Mouse (Mus musculus): ENCODE measurements at regions not wholly inside any gene's neighbourhood (a gene's known extent, or its start where the extent isn't known, plus 50 kb on each side); places are given as distances from the start of the nearest gene placed in this dataset.
"Not testable (repeated sequence)": the region's sequence is repeated elsewhere in the genome, so short reads cannot be mapped to it uniquely, and the experiment has no call there.

DNA sequence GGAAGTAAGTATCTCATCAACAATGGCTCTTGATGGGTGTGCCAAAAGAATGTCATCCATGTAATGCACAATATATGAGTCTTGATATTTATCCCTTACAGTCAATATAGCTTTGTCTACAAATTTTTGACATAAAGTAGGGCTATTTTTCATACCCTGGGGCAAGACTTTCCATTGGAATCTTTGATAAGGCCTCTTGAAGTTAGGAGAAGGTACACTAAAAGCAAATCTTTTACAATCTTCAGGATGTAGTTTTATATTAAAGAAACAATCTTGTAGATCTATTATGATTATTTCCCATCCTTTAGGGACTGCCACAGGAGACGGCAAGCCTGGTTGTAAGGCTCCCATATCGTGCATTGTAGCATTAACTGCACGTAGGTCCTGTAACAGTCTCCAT lies 1038.8 kb upstream of the Sel1l start:
- in situ Hi-C loops (cut with MboI; ENCODE audit: low sequenced_read_pairs in 2 of 2, unreplicated experiment in 2 of 2): no loop called here
- Histone ChIP-seq H3K36me3 (ENCODE audit: control insufficient read depth, insufficient read depth, low read length, poor library complexity, severe bottlenecking) (no peaks in the 10 kb centered on the region), H3K4me1 (ENCODE audit: control insufficient read depth in 2 of 2, insufficient read depth in 2 of 2, low read length in 2 of 2, poor library complexity in 1 of 2) (no peaks in the 10 kb centered on the region), H3K27ac (ENCODE audit: insufficient read depth, low read depth, low read length, poor library complexity, severe bottlenecking) (no peak overlapping the region), H3K9me3 (ENCODE audit: control insufficient read depth, insufficient read depth, low read depth, low read length) (0 out of 2 replicates have a peak, but pooled peaks cover 1% of the 10 kb centered on the region), H3K4me3 (ENCODE audit: insufficient read depth in 1 of 2, low read depth in 1 of 2, low read length in 2 of 2, poor library complexity in 1 of 2, severe bottlenecking in 1 of 2) (no peak overlapping the region), H3K9ac (ENCODE audit: insufficient read depth, low read depth, low read length, poor library complexity, severe bottlenecking) (no peak overlapping the region)
- DNase-seq (ENCODE audit: low read depth, low spot score): no peak
- TF ChIP-seq CHD2 (IDR thresholded peaks at IDR 0.05; ENCODE audit: low read depth, low read length) (no peak), MAFK (IDR thresholded peaks at IDR 0.05; ENCODE audit: insufficient read depth, low read depth, low read length) (no peak), ZC3H11A (IDR thresholded peaks at IDR 0.05; ENCODE audit: borderline replicate concordance, low read depth, low read length) (no peak), ZNF384 (IDR thresholded peaks at IDR 0.05; ENCODE audit: low read depth, low read length) (no peak), HCFC1 (IDR thresholded peaks at IDR 0.05; ENCODE audit: borderline replicate concordance, insufficient read depth, low read length) (no peak)

DNA sequence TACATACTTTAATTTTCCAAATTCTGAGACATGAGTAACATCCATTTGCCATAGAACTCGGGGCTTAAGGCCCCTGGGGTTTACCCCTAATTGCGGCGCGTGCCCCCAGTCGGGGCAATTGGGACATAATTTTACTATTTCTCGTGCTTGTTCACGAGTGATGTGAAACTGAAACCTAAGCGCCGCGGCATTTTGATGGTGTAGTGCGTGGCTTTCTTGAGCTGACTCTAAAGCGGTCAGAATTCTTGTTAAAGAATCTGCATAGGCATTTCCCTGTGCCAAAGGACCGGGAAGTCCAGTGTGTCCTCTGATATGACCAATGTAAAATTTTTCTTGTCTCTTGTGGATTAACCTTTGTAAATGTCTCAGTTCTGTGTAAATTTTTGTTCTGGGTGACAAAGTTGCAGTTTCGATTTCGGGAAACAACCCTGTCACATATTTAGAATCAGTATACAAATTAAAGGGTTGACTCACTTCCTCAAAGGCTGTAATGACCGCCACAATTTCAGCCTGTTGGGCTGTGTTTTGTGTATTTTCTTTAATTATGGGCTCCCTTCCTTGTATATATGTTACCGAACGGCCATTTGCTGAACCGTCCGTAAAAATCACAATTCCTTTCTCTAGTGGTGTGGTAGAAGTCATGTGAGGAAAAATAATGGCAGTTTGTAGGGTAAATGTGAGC lies 1037.6 kb upstream of the Sel1l start:
- in situ Hi-C loops (cut with MboI; ENCODE audit: low sequenced_read_pairs in 2 of 2, unreplicated experiment in 2 of 2): not testable (repeated sequence)

DNA sequence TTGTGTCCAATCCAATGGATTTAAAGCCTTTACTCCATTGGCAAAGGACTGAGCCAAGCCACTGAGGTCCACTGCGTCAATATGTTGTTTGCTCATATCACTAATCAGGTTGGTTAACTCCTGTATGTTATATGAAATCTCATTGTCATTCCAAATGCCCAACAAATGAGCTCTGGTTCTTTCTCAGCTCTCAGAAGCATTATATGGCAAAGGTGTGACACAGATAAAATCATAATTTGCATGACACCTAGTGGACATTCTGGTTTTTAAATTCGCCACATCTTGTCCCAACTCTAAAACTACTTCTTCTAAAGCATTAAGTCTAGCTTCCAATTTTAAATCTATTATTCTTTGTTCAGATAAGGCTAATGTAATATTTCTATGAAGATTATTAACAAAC lies 1035.1 kb upstream of the Sel1l start:
- DNase-seq (ENCODE audit: low read depth, low spot score); H3K27ac ChIP-seq (ENCODE audit: insufficient read depth, low read depth, low read length, poor library complexity, severe bottlenecking); H3K36me3 ChIP-seq (ENCODE audit: control insufficient read depth, insufficient read depth, low read length, poor library complexity, severe bottlenecking); H3K4me1 ChIP-seq (ENCODE audit: control insufficient read depth in 2 of 2, insufficient read depth in 2 of 2, low read length in 2 of 2, poor library complexity in 1 of 2); H3K4me3 ChIP-seq (ENCODE audit: insufficient read depth in 1 of 2, low read depth in 1 of 2, low read length in 2 of 2, poor library complexity in 1 of 2, severe bottlenecking in 1 of 2); H3K9me3 ChIP-seq (ENCODE audit: control insufficient read depth, insufficient read depth, low read depth, low read length); in situ Hi-C loops (cut with MboI; ENCODE audit: low sequenced_read_pairs in 2 of 2, unreplicated experiment in 2 of 2); H3K9ac ChIP-seq (ENCODE audit: insufficient read depth, low read depth, low read length, poor library complexity, severe bottlenecking): not testable (repeated sequence)

More for the DNA sequence above, 1037.6 kb upstream of the Sel1l start:
- H3K4me3 ChIP-seq (ENCODE audit: insufficient read depth in 1 of 2, low read depth in 1 of 2, low read length in 2 of 2, poor library complexity in 1 of 2, severe bottlenecking in 1 of 2); H3K9ac ChIP-seq (ENCODE audit: insufficient read depth, low read depth, low read length, poor library complexity, severe bottlenecking); H3K27ac ChIP-seq (ENCODE audit: insufficient read depth, low read depth, low read length, poor library complexity, severe bottlenecking); H3K4me1 ChIP-seq (ENCODE audit: control insufficient read depth in 2 of 2, insufficient read depth in 2 of 2, low read length in 2 of 2, poor library complexity in 1 of 2); DNase-seq (ENCODE audit: low read depth, low spot score); H3K9me3 ChIP-seq (ENCODE audit: control insufficient read depth, insufficient read depth, low read depth, low read length); H3K36me3 ChIP-seq (ENCODE audit: control insufficient read depth, insufficient read depth, low read length, poor library complexity, severe bottlenecking): not testable (repeated sequence)

DNA sequence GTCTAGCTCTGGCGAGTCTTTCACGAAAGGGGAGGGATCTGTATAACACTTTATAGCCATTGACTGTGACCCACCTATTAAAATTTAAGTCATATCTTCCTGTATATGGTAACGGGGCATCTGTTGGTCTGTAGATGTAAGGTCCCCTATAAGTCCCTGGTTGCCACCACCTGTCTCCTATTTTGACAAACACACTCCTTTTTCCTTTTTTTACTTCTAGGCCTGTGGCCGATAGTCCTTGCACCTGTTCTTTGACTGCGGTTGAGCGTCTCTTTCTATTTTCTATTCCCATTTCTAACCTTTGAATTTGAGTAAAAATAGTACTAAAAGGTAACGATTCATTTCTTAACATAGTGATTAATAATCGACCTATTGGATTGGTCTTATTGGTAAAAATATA lies 1034.1 kb upstream of the Sel1l start:
- H3K4me3 ChIP-seq (ENCODE audit: insufficient read depth in 1 of 2, low read depth in 1 of 2, low read length in 2 of 2, poor library complexity in 1 of 2, severe bottlenecking in 1 of 2); H3K27ac ChIP-seq (ENCODE audit: insufficient read depth, low read depth, low read length, poor library complexity, severe bottlenecking); H3K36me3 ChIP-seq (ENCODE audit: control insufficient read depth, insufficient read depth, low read length, poor library complexity, severe bottlenecking); H3K9ac ChIP-seq (ENCODE audit: insufficient read depth, low read depth, low read length, poor library complexity, severe bottlenecking); H3K9me3 ChIP-seq (ENCODE audit: control insufficient read depth, insufficient read depth, low read depth, low read length); DNase-seq (ENCODE audit: low read depth, low spot score); in situ Hi-C loops (cut with MboI; ENCODE audit: low sequenced_read_pairs in 2 of 2, unreplicated experiment in 2 of 2); H3K4me1 ChIP-seq (ENCODE audit: control insufficient read depth in 2 of 2, insufficient read depth in 2 of 2, low read length in 2 of 2, poor library complexity in 1 of 2): not testable (repeated sequence)

DNA sequence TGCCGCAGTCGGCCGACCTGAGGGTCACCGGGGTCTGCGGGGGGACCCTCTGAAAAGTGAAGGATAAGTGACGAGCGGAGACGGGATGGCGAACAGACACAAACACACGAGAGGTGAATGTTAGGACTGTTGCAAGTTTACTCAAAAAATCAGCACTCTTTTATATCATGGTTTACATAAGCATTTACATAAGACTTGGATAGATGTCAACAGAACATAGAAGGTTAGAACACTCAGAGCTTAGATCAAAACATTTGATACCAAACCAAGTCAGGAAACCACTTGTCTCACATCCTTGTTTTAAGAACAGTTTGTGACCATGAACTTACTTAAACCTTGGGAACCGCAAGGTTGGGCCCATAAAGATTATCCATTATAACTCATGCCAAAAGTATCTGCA lies 1033.6 kb upstream of the Sel1l start:
- H3K27ac ChIP-seq (ENCODE audit: insufficient read depth, low read depth, low read length, poor library complexity, severe bottlenecking); H3K4me1 ChIP-seq (ENCODE audit: control insufficient read depth in 2 of 2, insufficient read depth in 2 of 2, low read length in 2 of 2, poor library complexity in 1 of 2); H3K9me3 ChIP-seq (ENCODE audit: control insufficient read depth, insufficient read depth, low read depth, low read length); H3K36me3 ChIP-seq (ENCODE audit: control insufficient read depth, insufficient read depth, low read length, poor library complexity, severe bottlenecking); in situ Hi-C loops (cut with MboI; ENCODE audit: low sequenced_read_pairs in 2 of 2, unreplicated experiment in 2 of 2); DNase-seq (ENCODE audit: low read depth, low spot score); H3K4me3 ChIP-seq (ENCODE audit: insufficient read depth in 1 of 2, low read depth in 1 of 2, low read length in 2 of 2, poor library complexity in 1 of 2, severe bottlenecking in 1 of 2); H3K9ac ChIP-seq (ENCODE audit: insufficient read depth, low read depth, low read length, poor library complexity, severe bottlenecking): not testable (repeated sequence)

All from ES-E14 (cell line).